In the genomic region with DNA sequence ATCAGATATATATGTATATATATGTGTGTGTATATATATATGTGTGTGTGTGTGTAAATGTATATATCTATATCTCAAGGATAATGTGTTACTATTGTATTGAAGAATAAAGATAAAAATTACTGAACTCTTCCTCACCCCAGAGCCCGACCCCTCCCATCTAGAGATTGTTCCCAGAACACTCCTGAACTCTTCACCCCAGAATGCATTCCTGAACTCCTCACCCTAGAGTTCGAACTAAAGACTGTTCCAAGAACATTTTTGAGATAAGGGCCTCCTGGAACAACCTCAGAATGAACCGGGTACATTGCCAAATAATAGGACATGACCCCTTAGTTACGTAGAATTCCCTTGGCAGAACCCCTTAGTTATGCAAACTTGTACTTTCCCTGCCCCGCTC, we compare ENCODE assay signal across 41 mouse cellular contexts. TPM values are rescaled to one million over a fixed set of nuclear protein-coding genes. Genes with fewer than 3 reads are reported as not detected.
"Had no signal": no experiment of that assay in that cellular context is flagged by ENCODE, and none has a peak within 500 bp of the region (broad histone marks: within the 10 kb centered on the region; RNA-seq: fewer than 3 reads in every experiment).

No protein-coding gene starts in this region.

RNA-seq across cellular contexts. Expression of a gene that starts 57.7 kb away (rescaled TPM):
- total RNA-seq: heart, postnatal 10 days; heart, postnatal 14 days; heart, postnatal 25 days; heart, postnatal 36 days; heart, postnatal 4 days; hematopoietic stem cell, adult 5-6 weeks; hindbrain, postnatal 0 days; layer of hippocampus, adult 18-20 months; layer of hippocampus, adult 2 months; layer of hippocampus, adult 8-10 months; layer of hippocampus, postnatal 10 days; layer of hippocampus, postnatal 14 days; layer of hippocampus, postnatal 25 days; layer of hippocampus, postnatal 36 days; left cerebral cortex, adult 18-20 months; left cerebral cortex, adult 2 months had no signal
- polyA plus RNA-seq: heart, embryonic 10.5 days; heart, embryonic 11.5 days; heart, embryonic 12.5 days; heart, embryonic 13.5 days; heart, embryonic 14.5 days; heart, embryonic 15.5 days; heart, embryonic 16.5 days; hindbrain, embryonic 10.5 days; hindbrain, embryonic 11.5 days; hindbrain, embryonic 12.5 days; hindbrain, embryonic 13.5 days; hindbrain, embryonic 14.5 days; hindbrain, embryonic 15.5 days; hindbrain, embryonic 16.5 days; inflammation-experienced regulatory T-cells, adult 6 months; intestine, embryonic 14.5 days; intestine, embryonic 15.5 days; intestine, embryonic 16.5 days; intestine, postnatal 0 days; kidney, adult 2 months; kidney, embryonic 14.5 days; kidney, embryonic 15.5 days; kidney, embryonic 16.5 days; kidney, postnatal 0 days; large intestine, adult 2 months had no signal
